Mouse (Mus musculus) E14TG2a.4 (cell line): ENCODE data around the gene Chmp3.

Experiments used
- H3K27me3 ChIP-seq: 2 replicates; pipeline ENCODE4 v1.6.1; 2014; ENCODE audit warnings: low read length, control low read depth; ENCODE audit not compliant: insufficient read depth
- H3K36me3 ChIP-seq: 2 replicates; pipeline ENCODE4 v1.6.1; 2014; ENCODE audit warnings: low read length, control low read depth; ENCODE audit not compliant: insufficient read depth
- H3K4me1 ChIP-seq: replicated peaks from 2 replicates; pipeline ENCODE4 v1.6.1; 2014; ENCODE audit warnings: low read depth, low read length, control low read depth
- H3K4me3 ChIP-seq: replicated peaks from 2 replicates; pipeline ENCODE4 v1.5.1; 2014; ENCODE audit warnings: mild to moderate bottlenecking, low read length
- H3K9me3 ChIP-seq: 2 replicates; pipeline ENCODE4 v1.6.1; 2014; ENCODE audit warnings: low read length, control low read depth
- CTCF ChIP-seq: conservative IDR thresholded peaks from 2 replicates; pipeline ENCODE4 v1.5.1; 2014; ENCODE audit warnings: low read length
- NANOG ChIP-seq: IDR thresholded peaks from 2 replicates; pipeline ENCODE4 v1.6.1; 2014; ENCODE audit warnings: borderline replicate concordance, low read length, mixed read lengths
- POU5F1 ChIP-seq: IDR thresholded peaks from 2 replicates; pipeline ENCODE4 v1.6.1; 2014; ENCODE audit warnings: low read length, borderline replicate concordance

Chmp3 gene

GRCm38 (mm10) chr6:71583198-71583597 is 39.6 kb downstream of the Chmp3 start:
- Histone ChIP-seq H3K36me3 (peaks cover 68% of the 10 kb centered on the region), H3K4me1 (peaks cover 19% of the 10 kb centered on the region), H3K27me3 (no peaks in the 10 kb centered on the region), H3K9me3 (no peaks in the 10 kb centered on the region), H3K4me3 (no peak overlapping the region)
- TF ChIP-seq NANOG (no peak), POU5F1 (no peak), CTCF (no peak)

- Histone ChIP-seq H3K36me3 (peaks cover 88% of the 10 kb centered on the region), H3K27me3 (no peaks in the 10 kb centered on the region), H3K4me3 (no peak overlapping the region), H3K9me3 (no peaks in the 10 kb centered on the region), H3K4me1 (peaks cover 8% of the 10 kb centered on the region; the same call in 1 of the 2 replicates)
- TF ChIP-seq CTCF = no peak
Observed at GRCm38 (mm10) chr6:71589401-71589800, 45.8 kb downstream of the Chmp3 start.

- Histone ChIP-seq H3K4me3 (no peak overlapping the region), H3K9me3 (no peaks in the 10 kb centered on the region), H3K36me3 (peaks cover 91% of the 10 kb centered on the region), H3K4me1 (peaks cover 8% of the 10 kb centered on the region; the same call in 1 of the 2 replicates), H3K27me3 (no peaks in the 10 kb centered on the region)
- no peak for TF ChIP-seq NANOG
- TF ChIP-seq CTCF = no peak
- TF ChIP-seq POU5F1 = no peak
Observed at GRCm38 (mm10) chr6:71590154-71590553, 46.6 kb downstream of the Chmp3 start.

GRCm38 (mm10) chr6:71607756-71608155 is 64.2 kb downstream of the Chmp3 start:
- Histone ChIP-seq H3K9me3 (no peaks in the 10 kb centered on the region), H3K27me3 (no peaks in the 10 kb centered on the region), H3K4me1 (peaks cover 72% of the 10 kb centered on the region), H3K36me3 (peaks cover 89% of the 10 kb centered on the region), H3K4me3 (peak overlapping the region; percentile 72)
- TF ChIP-seq NANOG = no peak
- no peak for TF ChIP-seq POU5F1
- no peak for TF ChIP-seq CTCF

- Histone ChIP-seq H3K36me3 (peaks cover 89% of the 10 kb centered on the region), H3K27me3 (no peaks in the 10 kb centered on the region), H3K9me3 (no peaks in the 10 kb centered on the region), H3K4me1 (peaks cover 60% of the 10 kb centered on the region), H3K4me3 (peak overlapping the region; percentile 72)
- TF ChIP-seq NANOG (no peak), POU5F1 (no peak), CTCF (no peak)
Observed at GRCm38 (mm10) chr6:71608994-71609393, 65.4 kb downstream of the Chmp3 start.

- TF ChIP-seq NANOG (no peak), POU5F1 (no peak), CTCF (no peak)
- peaks cover 58% of the 10 kb centered on the region for H3K4me1 ChIP-seq
- no peak overlapping the region for H3K4me3 ChIP-seq
- H3K27me3 ChIP-seq = no peaks in the 10 kb centered on the region
- no peaks in the 10 kb centered on the region for H3K9me3 ChIP-seq
- peaks cover 89% of the 10 kb centered on the region for H3K36me3 ChIP-seq
Observed at GRCm38 (mm10) chr6:71609968-71610367, 66.4 kb downstream of the Chmp3 start.

GRCm38 (mm10) chr6:71613225-71613624 is 69.6 kb downstream of the Chmp3 start:
- Histone ChIP-seq H3K27me3 (no peaks in the 10 kb centered on the region), H3K4me3 (no peak overlapping the region), H3K36me3 (peaks cover 91% of the 10 kb centered on the region), H3K4me1 (peaks cover 46% of the 10 kb centered on the region), H3K9me3 (no peaks in the 10 kb centered on the region)
- no peak for TF ChIP-seq POU5F1

- TF ChIP-seq NANOG (no peak), CTCF (no peak), POU5F1 (no peak)
Observed at GRCm38 (mm10) chr6:71616959-71617358, 73.4 kb downstream of the Chmp3 start.

GRCm38 (mm10) chr6:71621551-71621950 is 78.0 kb downstream of the Chmp3 start:
- Histone ChIP-seq H3K27me3 (no peaks in the 10 kb centered on the region), H3K36me3 (peaks cover 98% of the 10 kb centered on the region), H3K4me3 (no peak overlapping the region), H3K9me3 (no peaks in the 10 kb centered on the region), H3K4me1 (peaks cover 50% of the 10 kb centered on the region)
- TF ChIP-seq POU5F1 (no peak), CTCF (no peak), NANOG (no peak)

More at GRCm38 (mm10) chr6:71616959-71617358, 73.4 kb downstream of the Chmp3 start:
- no peak overlapping the region for H3K4me3 ChIP-seq
- H3K9me3 ChIP-seq = no peaks in the 10 kb centered on the region
- peaks cover 98% of the 10 kb centered on the region for H3K36me3 ChIP-seq
- H3K4me1 ChIP-seq = peaks cover 29% of the 10 kb centered on the region
- no peaks in the 10 kb centered on the region for H3K27me3 ChIP-seq

GRCm38 (mm10) chr6:71621981-71622380 is 78.4 kb downstream of the Chmp3 start:
- peaks cover 51% of the 10 kb centered on the region for H3K4me1 ChIP-seq
- H3K36me3 ChIP-seq = peaks cover 98% of the 10 kb centered on the region
- no peaks in the 10 kb centered on the region for H3K27me3 ChIP-seq
- no peak overlapping the region for H3K4me3 ChIP-seq
- H3K9me3 ChIP-seq = no peaks in the 10 kb centered on the region
- TF ChIP-seq NANOG (no peak), CTCF (no peak), POU5F1 (no peak)
